Mouse (Mus musculus): ENCODE results near the gene Tmeff2. TPM values are rescaled to one million over a fixed set of nuclear protein-coding genes. Genes with fewer than 3 reads are reported as not detected.

Gene Tmeff2
- polyA plus RNA-seq, 1 experiment from 2014 or later, result 87.2 TPM

- no peaks in the 10 kb centered on the region for H3K36me3 ChIP-seq (ENCODE audit: control insufficient read depth, insufficient read depth, low read length)
- H3K27me3 ChIP-seq (ENCODE audit: control insufficient read depth, insufficient read depth, low read depth, low read length), result no peaks in the 10 kb centered on the region
- no peak overlapping the region for H3K4me3 ChIP-seq (ENCODE audit: low read depth, low read length)
- no peaks in the 10 kb centered on the region for H3K9me3 ChIP-seq (replicated peaks; ENCODE audit: control insufficient read depth, low read length, poor library complexity, severe bottlenecking)
- H3K4me2 ChIP-seq (ENCODE audit: low read length), result no peak overlapping the region
- no peaks in the 10 kb centered on the region for H3K4me1 ChIP-seq (ENCODE audit: control insufficient read depth, insufficient read depth, low read length)
- H3K9ac ChIP-seq (ENCODE audit: low read depth, low read length), result no peak overlapping the region
- no peak overlapping the region for H3K27ac ChIP-seq (ENCODE audit: low read length)
- 71% methylated on average over 3 of the region's 3 CpGs for WGBS
- no peak for ATAC-seq
These were observed 107.9 kb downstream of the Tmeff2 start for GRCm38 (mm10) chr1:51008344-51008743.

- Histone ChIP-seq H3K36me3 (ENCODE audit: control insufficient read depth, insufficient read depth, low read length) (no peaks in the 10 kb centered on the region), H3K9ac (ENCODE audit: low read depth, low read length) (no peak overlapping the region), H3K4me2 (ENCODE audit: low read length) (no peak overlapping the region), H3K27ac (ENCODE audit: low read length) (no peak overlapping the region), H3K27me3 (ENCODE audit: control insufficient read depth, insufficient read depth, low read depth, low read length) (no peaks in the 10 kb centered on the region), H3K4me1 (ENCODE audit: control insufficient read depth, insufficient read depth, low read length) (peaks cover 3% of the 10 kb centered on the region; the same call in 1 of the 2 replicates), H3K4me3 (ENCODE audit: low read depth, low read length) (no peak overlapping the region), H3K9me3 (replicated peaks; ENCODE audit: control insufficient read depth, low read length, poor library complexity, severe bottlenecking) (no peaks in the 10 kb centered on the region)
- no peak for ATAC-seq
- 74% methylated on average over 5 of the region's 5 CpGs for WGBS
These were observed 139.8 kb downstream of the Tmeff2 start for GRCm38 (mm10) chr1:51040249-51040648.

- Histone ChIP-seq H3K9me3 (replicated peaks; ENCODE audit: control insufficient read depth, low read length, poor library complexity, severe bottlenecking) (no peaks in the 10 kb centered on the region), H3K4me1 (ENCODE audit: control insufficient read depth, insufficient read depth, low read length) (peaks cover 3% of the 10 kb centered on the region; the same call in 1 of the 2 replicates), H3K27me3 (ENCODE audit: control insufficient read depth, insufficient read depth, low read depth, low read length) (no peaks in the 10 kb centered on the region), H3K4me2 (ENCODE audit: low read length) (no peak overlapping the region), H3K9ac (ENCODE audit: low read depth, low read length) (no peak overlapping the region), H3K4me3 (ENCODE audit: low read depth, low read length) (no peak overlapping the region), H3K36me3 (ENCODE audit: control insufficient read depth, insufficient read depth, low read length) (no peaks in the 10 kb centered on the region), H3K27ac (ENCODE audit: low read length) (peak overlapping the region; percentile 65; the same call in 1 of the 2 replicates)
- ATAC-seq, result peak; percentile 51; the same call in 1 of the 2 replicates
- WGBS, result 60% methylated on average over 7 of the region's 7 CpGs
These were observed 144.4 kb downstream of the Tmeff2 start for GRCm38 (mm10) chr1:51044810-51045209.

- no peak overlapping the region for H3K4me3 ChIP-seq (ENCODE audit: low read depth, low read length)
- H3K9me3 ChIP-seq (replicated peaks; ENCODE audit: control insufficient read depth, low read length, poor library complexity, severe bottlenecking), result no peaks in the 10 kb centered on the region
- H3K36me3 ChIP-seq (ENCODE audit: control insufficient read depth, insufficient read depth, low read length), result no peaks in the 10 kb centered on the region
- no peak overlapping the region for H3K9ac ChIP-seq (ENCODE audit: low read depth, low read length)
- H3K27ac ChIP-seq (ENCODE audit: low read length), result no peak overlapping the region
- H3K4me2 ChIP-seq (ENCODE audit: low read length), result no peak overlapping the region
- no peak for ATAC-seq
- H3K4me1 ChIP-seq (ENCODE audit: control insufficient read depth, insufficient read depth, low read length), result no peaks in the 10 kb centered on the region
- H3K27me3 ChIP-seq (ENCODE audit: control insufficient read depth, insufficient read depth, low read depth, low read length), result no peaks in the 10 kb centered on the region
These were observed 164.1 kb downstream of the Tmeff2 start for GRCm38 (mm10) chr1:51064549-51064948.

- Histone ChIP-seq H3K9me3 (replicated peaks; ENCODE audit: control insufficient read depth, low read length, poor library complexity, severe bottlenecking) (no peaks in the 10 kb centered on the region), H3K4me3 (ENCODE audit: low read depth, low read length) (no peak overlapping the region), H3K36me3 (ENCODE audit: control insufficient read depth, insufficient read depth, low read length) (no peaks in the 10 kb centered on the region), H3K27ac (ENCODE audit: low read length) (no peak overlapping the region), H3K27me3 (ENCODE audit: control insufficient read depth, insufficient read depth, low read depth, low read length) (no peaks in the 10 kb centered on the region), H3K4me1 (ENCODE audit: control insufficient read depth, insufficient read depth, low read length) (no peaks in the 10 kb centered on the region), H3K9ac (ENCODE audit: low read depth, low read length) (no peak overlapping the region), H3K4me2 (ENCODE audit: low read length) (no peak overlapping the region)
- 97% methylated on average over 2 of the region's 2 CpGs for WGBS
- no peak for ATAC-seq
These were observed 165.2 kb downstream of the Tmeff2 start for GRCm38 (mm10) chr1:51065652-51066051.

GRCm38 (mm10) chr1:51068814-51069213 is 168.4 kb downstream of the Tmeff2 start:
- Histone ChIP-seq H3K9ac (ENCODE audit: low read depth, low read length) (no peak overlapping the region), H3K4me2 (ENCODE audit: low read length) (no peak overlapping the region), H3K4me1 (ENCODE audit: control insufficient read depth, insufficient read depth, low read length) (no peaks in the 10 kb centered on the region), H3K4me3 (ENCODE audit: low read depth, low read length) (no peak overlapping the region), H3K27me3 (ENCODE audit: control insufficient read depth, insufficient read depth, low read depth, low read length) (no peaks in the 10 kb centered on the region), H3K9me3 (replicated peaks; ENCODE audit: control insufficient read depth, low read length, poor library complexity, severe bottlenecking) (no peaks in the 10 kb centered on the region), H3K27ac (ENCODE audit: low read length) (no peak overlapping the region), H3K36me3 (ENCODE audit: control insufficient read depth, insufficient read depth, low read length) (no peaks in the 10 kb centered on the region)
- WGBS, result 94% methylated on average over 3 of the region's 3 CpGs
- ATAC-seq, result no peak

- 88% methylated on average over 2 of the region's 2 CpGs for WGBS
- Histone ChIP-seq H3K9me3 (replicated peaks; ENCODE audit: control insufficient read depth, low read length, poor library complexity, severe bottlenecking) (no peaks in the 10 kb centered on the region), H3K36me3 (ENCODE audit: control insufficient read depth, insufficient read depth, low read length) (no peaks in the 10 kb centered on the region), H3K4me2 (ENCODE audit: low read length) (no peak overlapping the region), H3K4me1 (ENCODE audit: control insufficient read depth, insufficient read depth, low read length) (no peaks in the 10 kb centered on the region), H3K9ac (ENCODE audit: low read depth, low read length) (no peak overlapping the region), H3K27me3 (ENCODE audit: control insufficient read depth, insufficient read depth, low read depth, low read length) (no peaks in the 10 kb centered on the region), H3K27ac (ENCODE audit: low read length) (no peak overlapping the region), H3K4me3 (ENCODE audit: low read depth, low read length) (no peak overlapping the region)
- ATAC-seq, result no peak
These were observed 168.8 kb downstream of the Tmeff2 start for GRCm38 (mm10) chr1:51069288-51069687.

- 86% methylated on average over 3 of the region's 3 CpGs for WGBS
- H3K4me1 ChIP-seq (ENCODE audit: control insufficient read depth, insufficient read depth, low read length), result peaks cover 6% of the 10 kb centered on the region
- no peak overlapping the region for H3K9ac ChIP-seq (ENCODE audit: low read depth, low read length)
- ATAC-seq, result no peak
- H3K4me2 ChIP-seq (ENCODE audit: low read length), result no peak overlapping the region
- H3K27ac ChIP-seq (ENCODE audit: low read length), result no peak overlapping the region
- H3K4me3 ChIP-seq (ENCODE audit: low read depth, low read length), result no peak overlapping the region
- no peaks in the 10 kb centered on the region for H3K27me3 ChIP-seq (ENCODE audit: control insufficient read depth, insufficient read depth, low read depth, low read length)
- H3K9me3 ChIP-seq (replicated peaks; ENCODE audit: control insufficient read depth, low read length, poor library complexity, severe bottlenecking), result no peaks in the 10 kb centered on the region
- H3K36me3 ChIP-seq (ENCODE audit: control insufficient read depth, insufficient read depth, low read length), result no peaks in the 10 kb centered on the region
These were observed 173.6 kb downstream of the Tmeff2 start for GRCm38 (mm10) chr1:51074076-51074475.

GRCm38 (mm10) chr1:51075785-51076771 is 175.6 kb downstream of the Tmeff2 start:
- no peak overlapping the region for H3K4me3 ChIP-seq (ENCODE audit: low read depth, low read length)
- H3K9ac ChIP-seq (ENCODE audit: low read depth, low read length), result no peak overlapping the region
- H3K4me1 ChIP-seq (ENCODE audit: control insufficient read depth, insufficient read depth, low read length), result peaks cover 6% of the 10 kb centered on the region
- 47% methylated on average over 15 of the region's 15 CpGs for WGBS
- H3K9me3 ChIP-seq (replicated peaks; ENCODE audit: control insufficient read depth, low read length, poor library complexity, severe bottlenecking), result no peaks in the 10 kb centered on the region
- peak; percentile 69 for ATAC-seq
- no peaks in the 10 kb centered on the region for H3K27me3 ChIP-seq (ENCODE audit: control insufficient read depth, insufficient read depth, low read depth, low read length)
- peak overlapping the region; percentile 22; the same call in 1 of the 2 replicates for H3K27ac ChIP-seq (ENCODE audit: low read length)
- no peaks in the 10 kb centered on the region for H3K36me3 ChIP-seq (ENCODE audit: control insufficient read depth, insufficient read depth, low read length)
- H3K4me2 ChIP-seq (ENCODE audit: low read length), result 0 out of 2 replicates have a peak overlapping the region, but pooled peaks have one; percentile 17

Measured in midbrain, embryonic 16.5 days (tissue).